Mouse (Mus musculus): ENCODE measurements around the gene 5031439G07Rik. TPM values are rescaled to one million over a fixed set of nuclear protein-coding genes. Genes with fewer than 3 reads are reported as not detected.

Gene 5031439G07Rik
- polyA plus RNA-seq, 1 experiment from 2014 or later = 5.0 TPM

- peaks cover 3% of the 10 kb centered on the region; the same call in 1 of the 2 replicates for H3K4me1 ChIP-seq (replicated peaks)
- H3K4me3 ChIP-seq = no peak overlapping the region
- H3K4me2 ChIP-seq = no peak overlapping the region
- no peaks in the 10 kb centered on the region for H3K27me3 ChIP-seq
- H3K27ac ChIP-seq = no peak overlapping the region
- no peak overlapping the region for H3K9ac ChIP-seq
- no peaks in the 10 kb centered on the region for H3K9me3 ChIP-seq (replicated peaks)
- 17% methylated on average over 6 of the region's 6 CpGs for WGBS
- ATAC-seq (replicated peaks; ENCODE audit: insufficient number of reproducible peaks, insufficient read depth, low FRiP score, low read depth) = no peak
- H3K36me3 ChIP-seq = no peaks in the 10 kb centered on the region
Observed at GRCm38 (mm10) chr15:84994498-84994897, 6.1 kb upstream of the 5031439G07Rik start.

GRCm38 (mm10) chr15:84989771-84990170 is 1.4 kb upstream of the 5031439G07Rik start:
- Histone ChIP-seq H3K9me3 (replicated peaks) (no peaks in the 10 kb centered on the region), H3K4me3 (no peak overlapping the region), H3K27me3 (0 out of 2 replicates have a peak, but pooled peaks cover 4% of the 10 kb centered on the region), H3K4me2 (no peak overlapping the region), H3K9ac (no peak overlapping the region), H3K36me3 (no peaks in the 10 kb centered on the region), H3K4me1 (replicated peaks) (peaks cover 20% of the 10 kb centered on the region), H3K27ac (no peak overlapping the region)
- no peak for ATAC-seq (replicated peaks; ENCODE audit: insufficient number of reproducible peaks, insufficient read depth, low FRiP score, low read depth)
- 68% methylated on average over 7 of the region's 7 CpGs for WGBS

GRCm38 (mm10) chr15:84989098-84989497 is 747 bp upstream of the 5031439G07Rik start:
- ATAC-seq (replicated peaks; ENCODE audit: insufficient number of reproducible peaks, insufficient read depth, low FRiP score, low read depth) = no peak
- Histone ChIP-seq H3K4me3 (no peak overlapping the region), H3K4me2 (no peak overlapping the region), H3K36me3 (no peaks in the 10 kb centered on the region), H3K27ac (no peak overlapping the region), H3K27me3 (0 out of 2 replicates have a peak, but pooled peaks cover 4% of the 10 kb centered on the region), H3K9me3 (replicated peaks) (no peaks in the 10 kb centered on the region), H3K9ac (no peak overlapping the region), H3K4me1 (replicated peaks) (peaks cover 17% of the 10 kb centered on the region)
- 62% methylated on average over 3 of the region's 3 CpGs for WGBS

- H3K9ac ChIP-seq = peak overlapping the region; percentile 95
- H3K9me3 ChIP-seq (replicated peaks) = no peaks in the 10 kb centered on the region
- peak overlapping the region; percentile 61 for H3K27ac ChIP-seq
- under 1% methylated on average over 47 of the region's 53 CpGs for WGBS
- H3K4me1 ChIP-seq (replicated peaks) = peaks cover 17% of the 10 kb centered on the region
- peak overlapping the region; percentile 85 for H3K4me3 ChIP-seq
- no peaks in the 10 kb centered on the region for H3K36me3 ChIP-seq
- H3K4me2 ChIP-seq = peak overlapping the region; percentile 89
- peak; percentile 42 for ATAC-seq (replicated peaks; ENCODE audit: insufficient number of reproducible peaks, insufficient read depth, low FRiP score, low read depth)
- 0 out of 2 replicates have a peak, but pooled peaks cover 4% of the 10 kb centered on the region for H3K27me3 ChIP-seq
Observed at GRCm38 (mm10) chr15:84987020-84987815, 1.1 kb downstream of the 5031439G07Rik start.

- H3K27ac ChIP-seq = no peak overlapping the region
- peak overlapping the region; percentile 89 for H3K4me2 ChIP-seq
- peaks cover 20% of the 10 kb centered on the region for H3K4me1 ChIP-seq (replicated peaks)
- H3K27me3 ChIP-seq = 0 out of 2 replicates have a peak, but pooled peaks cover 4% of the 10 kb centered on the region
- peak overlapping the region; percentile 85 for H3K4me3 ChIP-seq
- ATAC-seq (replicated peaks; ENCODE audit: insufficient number of reproducible peaks, insufficient read depth, low FRiP score, low read depth) = no peak
- no peaks in the 10 kb centered on the region for H3K9me3 ChIP-seq (replicated peaks)
- no peaks in the 10 kb centered on the region for H3K36me3 ChIP-seq
- peak overlapping the region; percentile 95; the same call in 1 of the 2 replicates for H3K9ac ChIP-seq
- 70% methylated on average over 4 of the region's 4 CpGs for WGBS
Observed at GRCm38 (mm10) chr15:84986171-84987019, 2.0 kb downstream of the 5031439G07Rik start.

GRCm38 (mm10) chr15:84985516-84986160 is 2.7 kb downstream of the 5031439G07Rik start:
- H3K4me2 ChIP-seq = no peak overlapping the region
- H3K4me1 ChIP-seq (replicated peaks) = peaks cover 20% of the 10 kb centered on the region
- no peak overlapping the region for H3K4me3 ChIP-seq
- no peak for ATAC-seq (replicated peaks; ENCODE audit: insufficient number of reproducible peaks, insufficient read depth, low FRiP score, low read depth)
- 0 out of 2 replicates have a peak, but pooled peaks cover 4% of the 10 kb centered on the region for H3K27me3 ChIP-seq
- whole genome bisulfite sequencing = 84% methylated on average over 12 of the region's 12 CpGs
- H3K9ac ChIP-seq = no peak overlapping the region
- H3K27ac ChIP-seq = no peak overlapping the region
- H3K9me3 ChIP-seq (replicated peaks) = no peaks in the 10 kb centered on the region
- no peaks in the 10 kb centered on the region for H3K36me3 ChIP-seq

- no peak overlapping the region for H3K4me2 ChIP-seq
- 0 out of 2 replicates have a peak, but pooled peaks cover 4% of the 10 kb centered on the region for H3K27me3 ChIP-seq
- no peak overlapping the region for H3K27ac ChIP-seq
- H3K4me1 ChIP-seq (replicated peaks) = peaks cover 19% of the 10 kb centered on the region
- no peak overlapping the region for H3K9ac ChIP-seq
- ATAC-seq (replicated peaks; ENCODE audit: insufficient number of reproducible peaks, insufficient read depth, low FRiP score, low read depth) = no peak
- WGBS = 75% methylated on average over 7 of the region's 7 CpGs
- H3K36me3 ChIP-seq = no peaks in the 10 kb centered on the region
- H3K9me3 ChIP-seq (replicated peaks) = no peaks in the 10 kb centered on the region
- H3K4me3 ChIP-seq = no peak overlapping the region
Observed at GRCm38 (mm10) chr15:84983721-84984120, 4.6 kb downstream of the 5031439G07Rik start.

GRCm38 (mm10) chr15:84982888-84983287 is 5.5 kb downstream of the 5031439G07Rik start:
- Histone ChIP-seq H3K36me3 (no peaks in the 10 kb centered on the region), H3K4me1 (replicated peaks) (peaks cover 13% of the 10 kb centered on the region), H3K4me3 (no peak overlapping the region), H3K27ac (no peak overlapping the region), H3K27me3 (0 out of 2 replicates have a peak, but pooled peaks cover 4% of the 10 kb centered on the region), H3K4me2 (no peak overlapping the region), H3K9ac (no peak overlapping the region), H3K9me3 (replicated peaks) (no peaks in the 10 kb centered on the region)
- ATAC-seq (replicated peaks; ENCODE audit: insufficient number of reproducible peaks, insufficient read depth, low FRiP score, low read depth) = no peak
- WGBS = 83% methylated on average over 3 of the region's 3 CpGs

GRCm38 (mm10) chr15:84981609-84982313 is 6.6 kb downstream of the 5031439G07Rik start:
- no peaks in the 10 kb centered on the region for H3K9me3 ChIP-seq (replicated peaks)
- H3K9ac ChIP-seq = no peak overlapping the region
- 0 out of 2 replicates have a peak, but pooled peaks cover 4% of the 10 kb centered on the region for H3K27me3 ChIP-seq
- no peak for ATAC-seq (replicated peaks; ENCODE audit: insufficient number of reproducible peaks, insufficient read depth, low FRiP score, low read depth)
- WGBS = 69% methylated on average over 9 of the region's 9 CpGs
- no peak overlapping the region for H3K4me2 ChIP-seq
- H3K4me1 ChIP-seq (replicated peaks) = peaks cover 7% of the 10 kb centered on the region
- H3K36me3 ChIP-seq = no peaks in the 10 kb centered on the region
- H3K27ac ChIP-seq = no peak overlapping the region
- no peak overlapping the region for H3K4me3 ChIP-seq

- H3K4me1 ChIP-seq (replicated peaks) = peaks cover 4% of the 10 kb centered on the region; the same call in 1 of the 2 replicates
- ATAC-seq (replicated peaks; ENCODE audit: insufficient number of reproducible peaks, insufficient read depth, low FRiP score, low read depth) = no peak
- H3K27me3 ChIP-seq = no peaks in the 10 kb centered on the region
- 19% methylated on average over 4 of the region's 4 CpGs for WGBS
- H3K4me2 ChIP-seq = no peak overlapping the region
- no peak overlapping the region for H3K9ac ChIP-seq
- H3K27ac ChIP-seq = no peak overlapping the region
- no peak overlapping the region for H3K4me3 ChIP-seq
- no peaks in the 10 kb centered on the region for H3K36me3 ChIP-seq
- no peaks in the 10 kb centered on the region for H3K9me3 ChIP-seq (replicated peaks)
Observed at GRCm38 (mm10) chr15:84975729-84976128, 12.6 kb downstream of the 5031439G07Rik start.
